Mouse (Mus musculus) hindlimb bud, embryonic 11.5 days (tissue): ENCODE measurements at regions not wholly inside any gene's neighbourhood (a gene's known extent, or its start where the extent isn't known, plus 50 kb on each side); places are given as distances from the start of the nearest gene placed in this dataset.

ENCODE experiments used
- DNase-seq: peaks from one replicate; pipeline ENCODE4 v3.0.0-alpha.2; 2012; ENCODE audit warnings: low read depth, low spot score; ENCODE audit errors: extremely low spot score

DNA sequence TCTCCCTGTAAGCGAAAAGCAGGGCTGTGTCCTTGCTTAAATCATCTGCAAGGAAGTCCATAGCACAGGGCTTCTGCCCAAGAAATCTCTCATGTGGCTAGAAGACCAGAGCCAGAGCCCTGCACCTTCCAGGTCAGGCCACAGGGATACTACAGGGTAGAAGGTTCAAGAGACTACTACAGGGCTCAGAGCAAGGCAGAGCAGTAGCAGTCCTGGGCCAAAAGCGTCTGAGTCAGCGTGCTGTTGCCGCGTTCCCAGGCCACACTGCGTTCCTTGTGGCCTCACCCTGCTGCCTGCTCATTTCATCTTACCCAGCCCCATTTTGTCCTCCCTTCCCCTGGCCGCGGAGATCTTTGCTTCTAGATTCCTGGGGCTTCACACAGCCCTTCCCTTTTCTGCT is 283.0 kb upstream of the Spred2 start:
- DNase-seq, result no peak

DNA sequence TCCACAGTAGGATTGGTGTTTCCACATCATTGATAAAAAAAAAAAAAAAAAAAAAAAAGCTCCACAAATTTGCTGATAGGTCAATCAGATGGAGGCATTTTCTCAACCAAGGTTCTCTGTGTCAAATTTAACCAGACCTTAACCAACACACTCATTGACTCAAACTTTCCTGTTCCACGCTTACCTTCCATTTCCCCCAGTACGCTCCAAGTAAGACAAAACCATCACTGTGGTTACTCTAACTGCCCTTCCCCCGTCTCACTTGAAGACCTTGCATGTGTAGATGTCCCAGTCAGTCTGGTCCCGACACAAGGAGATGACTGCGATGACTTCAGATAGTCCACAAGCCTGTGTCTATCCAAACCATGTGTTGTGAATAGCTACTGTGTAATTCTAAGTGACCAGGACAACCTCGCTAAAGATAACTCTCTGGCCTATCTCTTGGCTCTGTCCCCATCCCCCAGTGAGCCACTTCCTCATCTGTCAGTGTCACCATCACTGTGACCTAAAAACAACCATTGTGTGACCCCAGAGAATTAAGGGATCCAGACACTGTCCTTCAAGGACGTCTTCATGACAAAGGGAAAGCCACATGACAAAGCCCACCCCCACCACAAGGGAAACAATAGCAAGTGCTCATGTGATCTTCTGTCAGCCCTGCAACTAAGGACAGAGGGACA is 279.9 kb upstream of the Spred2 start:
- DNase-seq, result no peak

DNA sequence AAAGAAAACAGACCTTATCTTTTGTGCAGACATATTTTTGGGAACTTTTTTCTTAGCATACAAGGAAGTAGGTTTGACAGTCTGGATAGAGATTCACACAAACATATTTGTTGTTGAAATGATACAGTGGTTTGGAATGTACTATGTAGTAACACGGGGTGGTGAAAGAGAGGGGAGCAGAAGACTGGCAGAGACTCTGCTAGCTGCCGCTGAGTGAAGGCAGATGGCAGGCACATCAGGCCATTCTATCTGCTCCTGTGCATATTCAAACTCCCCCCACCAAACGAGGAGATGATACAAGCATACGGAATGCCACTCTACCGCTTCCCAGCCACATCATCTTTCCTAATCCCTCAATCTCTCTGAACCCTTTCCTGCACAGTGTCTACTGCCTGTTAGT is 279.1 kb upstream of the Spred2 start:
- no peak for DNase-seq

DNA sequence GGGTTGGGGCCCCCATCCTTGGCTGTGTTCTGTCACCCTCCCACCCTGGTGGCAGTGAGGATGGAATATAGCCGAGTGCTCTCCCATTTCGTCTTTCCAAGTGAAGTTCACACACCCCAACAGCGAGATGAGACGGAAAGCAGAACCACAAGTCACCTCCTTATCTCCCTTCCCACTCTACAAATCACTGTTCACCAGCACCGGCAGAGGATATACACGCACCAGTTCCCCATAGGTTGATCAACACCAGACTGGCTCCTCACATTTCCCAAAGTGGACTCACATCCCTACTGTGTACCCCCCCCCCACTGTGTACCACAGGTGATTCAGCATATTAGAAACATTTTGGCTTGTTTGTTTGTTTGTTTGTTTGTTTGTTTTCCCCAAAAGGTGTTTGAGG is 272.7 kb upstream of the Spred2 start:
- no peak for DNase-seq

DNA sequence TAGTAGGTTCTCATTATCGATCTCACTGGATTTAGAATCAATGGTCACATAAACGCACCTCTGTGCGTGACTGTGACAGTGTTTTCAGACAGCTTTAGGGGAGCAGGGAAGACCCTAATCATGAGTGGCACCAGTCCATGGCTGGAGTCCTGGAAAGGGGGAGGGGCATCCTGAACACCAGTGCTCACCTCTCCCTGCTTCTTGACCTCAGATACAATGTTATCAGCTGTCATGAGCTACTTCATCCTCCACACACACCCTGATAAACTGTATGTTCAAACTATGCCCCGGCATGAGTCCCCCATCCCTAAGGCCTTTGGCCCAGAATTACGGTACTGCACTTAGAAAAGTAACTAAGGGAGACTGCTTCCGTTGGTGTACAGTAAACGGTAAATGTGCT is 272.2 kb upstream of the Spred2 start:
- DNase-seq, result no peak

GRCm38 (mm10) chr11:19659511-19659910 is 264.7 kb upstream of the Spred2 start:
- DNase-seq, result no peak

- DNase-seq, result no peak
These were observed 257.4 kb upstream of the Spred2 start for GRCm38 (mm10) chr11:19666732-19667131.

- no peak for DNase-seq
These were observed 253.2 kb upstream of the Spred2 start for GRCm38 (mm10) chr11:19670853-19671530.

GRCm38 (mm10) chr11:19673012-19673411 is 251.2 kb upstream of the Spred2 start:
- DNase-seq, result no peak

GRCm38 (mm10) chr11:19676514-19676913 is 247.7 kb upstream of the Spred2 start:
- DNase-seq, result no peak

- DNase-seq, result no peak
These were observed 245.1 kb upstream of the Spred2 start for GRCm38 (mm10) chr11:19679041-19679440.

GRCm38 (mm10) chr11:19679669-19680068 is 244.5 kb upstream of the Spred2 start:
- no peak for DNase-seq

DNA sequence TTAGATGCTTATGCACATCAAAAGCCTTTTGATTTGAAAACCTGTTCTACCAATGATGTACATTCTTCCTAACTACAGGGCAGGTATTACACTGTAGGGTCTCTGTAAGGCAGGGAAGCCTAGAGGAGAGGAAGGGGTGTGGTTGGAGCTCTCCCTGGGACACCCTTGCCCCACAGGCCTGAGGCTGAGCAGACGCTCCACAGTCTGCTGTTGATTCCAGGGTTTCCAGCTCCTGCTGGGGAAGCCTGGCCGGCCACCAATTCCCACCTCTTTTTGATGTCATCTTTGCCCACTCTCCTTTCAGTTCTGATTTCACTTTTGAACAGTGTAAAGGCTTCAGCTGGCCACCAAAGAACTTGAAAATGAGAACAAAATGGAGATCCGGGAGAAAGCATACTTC is 223.0 kb upstream of the Spred2 start:
- DNase-seq, result no peak

GRCm38 (mm10) chr11:19708821-19709220 is 215.4 kb upstream of the Spred2 start:
- no peak for DNase-seq

GRCm38 (mm10) chr11:19709337-19709736 is 214.8 kb upstream of the Spred2 start:
- no peak for DNase-seq

- no peak for DNase-seq
These were observed 211.1 kb upstream of the Spred2 start for GRCm38 (mm10) chr11:19713091-19713490.

DNA sequence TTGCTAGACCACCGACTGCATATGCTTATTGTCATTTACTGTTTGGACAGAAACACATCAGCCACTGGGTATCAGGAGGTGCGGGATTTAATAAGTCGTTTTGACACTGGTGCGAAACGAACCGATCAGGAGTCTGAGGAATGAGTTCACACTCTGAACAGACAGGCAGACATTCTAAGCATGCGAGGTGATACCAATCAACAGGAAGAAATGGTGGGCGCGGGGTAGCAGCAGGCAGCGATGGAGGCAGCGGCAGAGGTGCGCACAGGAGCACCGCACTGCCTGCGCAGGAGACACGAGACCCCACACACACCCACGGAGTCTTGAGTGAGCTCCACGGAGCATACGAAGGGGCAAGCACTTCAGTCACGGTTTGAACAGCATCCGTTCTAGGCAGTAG is 210.6 kb upstream of the Spred2 start:
- DNase-seq, result no peak

DNA sequence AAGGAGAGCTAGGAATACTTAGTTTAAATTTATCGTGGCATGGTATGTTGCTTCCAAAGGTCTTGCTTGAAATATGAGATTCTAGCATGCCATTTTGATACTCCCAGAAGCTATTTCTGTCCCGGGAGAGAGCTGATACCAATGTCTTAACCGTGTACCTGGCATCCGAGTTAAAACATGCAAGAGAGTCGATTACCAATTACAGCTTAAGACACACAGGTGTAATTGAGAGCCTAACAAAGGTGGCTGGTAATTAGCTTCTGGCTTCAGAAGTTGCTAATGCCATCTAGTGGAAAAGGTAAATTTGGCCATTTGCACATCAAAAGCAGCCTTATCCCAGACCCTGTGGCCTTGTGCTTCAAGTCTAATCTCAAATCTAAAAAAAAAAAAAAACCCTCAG is 210.0 kb upstream of the Spred2 start:
- no peak for DNase-seq

- DNase-seq, result no peak
These were observed 209.1 kb upstream of the Spred2 start for GRCm38 (mm10) chr11:19714888-19715595.

DNA sequence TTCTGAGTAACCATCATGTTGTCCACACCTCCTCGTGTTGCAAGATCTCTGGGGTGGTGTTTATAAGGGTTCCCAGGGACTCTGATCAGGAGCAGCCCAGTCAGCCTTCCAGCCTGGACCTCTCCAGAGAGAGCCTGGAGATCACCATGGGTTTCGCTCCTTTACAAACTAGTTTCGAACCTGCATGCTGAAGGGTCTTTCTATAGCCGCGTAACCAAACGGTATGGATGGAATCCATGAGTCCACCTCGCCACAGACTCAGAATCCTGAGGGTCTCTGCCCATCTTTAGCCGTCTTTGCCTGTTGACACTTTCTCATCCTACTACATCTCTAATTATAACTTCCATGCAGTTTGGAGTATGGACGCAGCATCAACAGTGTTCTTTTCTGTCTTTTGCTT is 206.0 kb upstream of the Spred2 start:
- no peak for DNase-seq

DNA sequence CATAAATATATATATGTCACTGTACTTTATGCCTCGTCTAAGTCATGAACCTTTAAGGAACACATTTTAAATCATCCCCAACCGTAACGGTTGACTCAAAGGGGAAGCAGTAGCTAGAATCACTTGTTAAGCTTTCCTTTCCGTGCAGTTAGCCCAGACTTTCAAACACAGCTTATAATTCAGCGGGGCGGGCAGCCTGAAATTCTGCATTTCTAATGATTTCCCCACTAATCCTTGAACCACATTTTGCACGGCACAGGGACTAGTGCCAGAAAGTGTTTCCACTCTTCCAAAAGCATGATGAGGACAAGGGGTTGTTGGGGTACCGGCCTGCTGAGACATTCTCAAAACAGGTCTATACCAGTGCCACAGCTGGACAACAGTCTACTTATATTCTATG is 195.1 kb upstream of the Spred2 start:
- DNase-seq, result no peak

DNA sequence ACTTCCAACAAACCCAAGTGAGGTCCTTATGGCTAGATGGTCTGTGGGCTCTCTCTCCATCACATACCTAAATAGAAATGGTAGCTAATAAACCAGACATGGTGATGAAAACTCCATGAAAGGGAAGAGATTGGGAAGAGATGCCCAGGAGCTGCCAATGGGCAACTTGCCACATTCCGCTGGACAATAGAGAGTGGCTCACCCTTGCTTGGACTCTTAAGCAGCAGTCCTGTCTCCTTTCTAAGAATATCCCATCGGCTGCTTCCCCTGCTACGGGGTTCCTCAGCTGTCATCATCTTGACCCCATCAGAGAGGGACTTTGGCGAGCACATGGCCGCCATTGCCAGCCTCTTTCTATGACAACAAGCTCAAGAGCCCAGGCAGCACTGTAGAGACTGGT is 193.4 kb upstream of the Spred2 start:
- DNase-seq, result no peak
